Mouse (Mus musculus): ENCODE results near the gene Spaca3.

The Spaca3 gene

GRCm38 (mm10) chr11:80872509-80873474, 14.6 kb downstream of the Spaca3 start:
- peak; percentile 82 for DNase-seq (ENCODE audit: low spot score)

- DNase-seq (ENCODE audit: low spot score), result no peak
These were observed 19.0 kb downstream of the Spaca3 start for GRCm38 (mm10) chr11:80877131-80877651.

- DNase-seq (ENCODE audit: low spot score), result no peak
These were observed 19.9 kb downstream of the Spaca3 start for GRCm38 (mm10) chr11:80878026-80878425.

GRCm38 (mm10) chr11:80882229-80882810, 24.2 kb downstream of the Spaca3 start:
- no peak for DNase-seq (ENCODE audit: low spot score)

GRCm38 (mm10) chr11:80884521-80885231, 26.5 kb downstream of the Spaca3 start:
- no peak for DNase-seq (ENCODE audit: low spot score)

- DNase-seq (ENCODE audit: low spot score), result no peak
These were observed 28.2 kb downstream of the Spaca3 start for GRCm38 (mm10) chr11:80886365-80886764.

- DNase-seq (ENCODE audit: low spot score), result no peak
These were observed 28.9 kb downstream of the Spaca3 start for GRCm38 (mm10) chr11:80887021-80887420.

GRCm38 (mm10) chr11:80889336-80890063, 31.3 kb downstream of the Spaca3 start:
- no peak for DNase-seq (ENCODE audit: low spot score)

- no peak for DNase-seq (ENCODE audit: low spot score)
These were observed 37.7 kb downstream of the Spaca3 start for GRCm38 (mm10) chr11:80895853-80896252.

GRCm38 (mm10) chr11:80900555-80900954, 42.4 kb downstream of the Spaca3 start:
- no peak for DNase-seq (ENCODE audit: low spot score)

GRCm38 (mm10) chr11:80902664-80903063, 44.5 kb downstream of the Spaca3 start:
- no peak for DNase-seq (ENCODE audit: low spot score)

- no peak for DNase-seq (ENCODE audit: low spot score)
These were observed 45.3 kb downstream of the Spaca3 start for GRCm38 (mm10) chr11:80903426-80903825.

- no peak for DNase-seq (ENCODE audit: low spot score)
These were observed 46.4 kb downstream of the Spaca3 start for GRCm38 (mm10) chr11:80904559-80904958.

GRCm38 (mm10) chr11:80906456-80906855, 48.3 kb downstream of the Spaca3 start:
- peak; percentile 84 for DNase-seq (ENCODE audit: low spot score)

- DNase-seq (ENCODE audit: low spot score), result no peak
These were observed 49.7 kb downstream of the Spaca3 start for GRCm38 (mm10) chr11:80907820-80908219.

GRCm38 (mm10) chr11:80912721-80913120, 54.6 kb downstream of the Spaca3 start:
- no peak for DNase-seq (ENCODE audit: low spot score)

- no peak for DNase-seq (ENCODE audit: low spot score)
These were observed 55.4 kb downstream of the Spaca3 start for GRCm38 (mm10) chr11:80913408-80914024.
